Mouse (Mus musculus): ENCODE measurements around the gene B3gnt8. TPM values are rescaled to one million over a fixed set of nuclear protein-coding genes. Genes with fewer than 3 reads are reported as not detected.
"Not testable (repeated sequence)": the region's sequence is repeated elsewhere in the genome, so short reads cannot be mapped to it uniquely, and the experiment has no call there.

The B3gnt8 gene
- 0.43 and 0.58 TPM in 2 replicates for polyA plus RNA-seq (2014; fragmentation: Nextera tagmentation; extraction: Ambion mirVana)

DNA sequence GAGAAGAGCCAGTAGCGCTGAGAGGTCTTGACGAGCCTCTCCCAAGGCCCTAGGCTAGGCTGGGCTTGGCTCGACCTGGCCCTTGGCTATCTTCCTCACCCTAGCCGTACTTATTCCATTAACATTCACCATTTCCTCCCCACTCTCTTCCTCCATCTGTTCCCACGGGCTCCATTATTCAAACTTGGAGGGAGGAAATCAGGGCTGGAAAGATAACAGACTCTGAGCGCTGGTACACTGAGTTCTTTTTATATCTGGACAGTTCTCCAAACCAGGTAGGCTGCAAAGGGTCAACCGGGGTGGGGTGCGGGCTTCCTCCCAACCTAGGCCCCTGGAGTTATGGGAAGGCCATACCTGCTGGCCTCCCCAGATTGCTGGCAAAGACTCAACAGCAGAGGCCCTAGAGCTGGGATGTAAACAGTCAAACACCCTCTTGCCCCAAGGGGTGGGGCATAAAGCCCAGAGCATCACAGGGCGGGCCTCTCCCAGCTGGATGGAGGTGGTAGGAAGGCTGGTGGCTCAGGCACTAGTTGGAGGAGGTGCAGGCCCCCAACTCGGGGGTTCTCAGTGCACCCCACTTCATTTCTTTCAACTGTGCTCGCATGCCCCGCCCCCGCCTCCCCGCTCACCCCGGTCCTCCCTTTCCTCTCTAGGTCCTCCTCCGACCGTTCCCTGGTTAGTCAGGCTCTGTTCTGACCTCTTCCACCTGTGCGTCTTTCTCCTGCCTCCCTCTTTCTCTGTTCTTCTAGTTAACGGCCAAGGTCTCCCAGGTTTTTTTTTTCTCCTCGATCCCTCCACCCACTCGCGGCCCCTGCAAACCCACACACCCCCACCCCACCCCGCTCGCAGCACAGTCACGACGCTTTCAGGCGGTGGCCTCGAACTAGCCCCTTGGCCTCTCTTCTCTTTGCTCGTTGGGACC is at the start of gene B3gnt8:
Gene B3gnt8, plus strand, starts transcription at position 146 of the 922 bp plus-strand sequence.
- Histone ChIP-seq H3K36me3 (ENCODE audit: control insufficient read depth, insufficient read depth, low read length) (peaks cover 53% of the 10 kb centered on the region), H3K4me2 (ENCODE audit: low read length) (peak within 1 kb of the TSS; percentile 36), H3K9me3 (replicated peaks; ENCODE audit: control insufficient read depth, low read length) (no peaks in the 10 kb centered on the region), H3K27me3 (replicated peaks; ENCODE audit: control insufficient read depth, insufficient read depth, low read length) (no peaks in the 10 kb centered on the region), H3K4me3 (ENCODE audit: low read depth, low read length) (no peak within 1 kb of the TSS; the same call in 1 of the 2 replicates), H3K9ac (ENCODE audit: low read length) (peak within 1 kb of the TSS; percentile 25; the same call in 1 of the 2 replicates), H3K4me1 (ENCODE audit: control insufficient read depth, insufficient read depth, low read length) (no peaks in the 10 kb centered on the region; the same call in 1 of the 2 replicates), H3K27ac (ENCODE audit: low read depth, low read length) (no peak within 1 kb of the TSS)
- 20% methylated on average over 29 of the region's 29 CpGs for WGBS
- peak; percentile 27; the same call in 1 of the 2 replicates for ATAC-seq
- no peak for DNase-seq (ENCODE audit: low spot score)

GRCm38 (mm10) chr7:25576793-25577437 is 49.5 kb upstream of the B3gnt8 start:
- not testable (repeated sequence) for H3K4me2 ChIP-seq (ENCODE audit: low read length); DNase-seq (ENCODE audit: low spot score); H3K9me3 ChIP-seq (replicated peaks; ENCODE audit: control insufficient read depth, low read length); H3K4me1 ChIP-seq (ENCODE audit: control insufficient read depth, insufficient read depth, low read length); H3K27ac ChIP-seq (ENCODE audit: low read depth, low read length); H3K4me3 ChIP-seq (ENCODE audit: low read depth, low read length); ATAC-seq; H3K27me3 ChIP-seq (replicated peaks; ENCODE audit: control insufficient read depth, insufficient read depth, low read length); H3K36me3 ChIP-seq (ENCODE audit: control insufficient read depth, insufficient read depth, low read length); H3K9ac ChIP-seq (ENCODE audit: low read length)
- WGBS, result 79% methylated on average over 12 of the region's 14 CpGs

- no peaks in the 10 kb centered on the region for H3K27me3 ChIP-seq (replicated peaks; ENCODE audit: control insufficient read depth, insufficient read depth, low read length)
- no peak overlapping the region for H3K4me3 ChIP-seq (ENCODE audit: low read depth, low read length)
- H3K4me1 ChIP-seq (ENCODE audit: control insufficient read depth, insufficient read depth, low read length), result no peaks in the 10 kb centered on the region
- no peak overlapping the region for H3K27ac ChIP-seq (ENCODE audit: low read depth, low read length)
- H3K9ac ChIP-seq (ENCODE audit: low read length), result no peak overlapping the region
- H3K4me2 ChIP-seq (ENCODE audit: low read length), result no peak overlapping the region
- ATAC-seq (no peak), DNase-seq (ENCODE audit: low spot score) (no peak)
- WGBS, result 88% methylated on average over 10 of the region's 10 CpGs
- H3K36me3 ChIP-seq (ENCODE audit: control insufficient read depth, insufficient read depth, low read length), result no peaks in the 10 kb centered on the region
- H3K9me3 ChIP-seq (replicated peaks; ENCODE audit: control insufficient read depth, low read length), result no peaks in the 10 kb centered on the region
Observed at GRCm38 (mm10) chr7:25579441-25579840, 47.0 kb upstream of the B3gnt8 start.

DNA sequence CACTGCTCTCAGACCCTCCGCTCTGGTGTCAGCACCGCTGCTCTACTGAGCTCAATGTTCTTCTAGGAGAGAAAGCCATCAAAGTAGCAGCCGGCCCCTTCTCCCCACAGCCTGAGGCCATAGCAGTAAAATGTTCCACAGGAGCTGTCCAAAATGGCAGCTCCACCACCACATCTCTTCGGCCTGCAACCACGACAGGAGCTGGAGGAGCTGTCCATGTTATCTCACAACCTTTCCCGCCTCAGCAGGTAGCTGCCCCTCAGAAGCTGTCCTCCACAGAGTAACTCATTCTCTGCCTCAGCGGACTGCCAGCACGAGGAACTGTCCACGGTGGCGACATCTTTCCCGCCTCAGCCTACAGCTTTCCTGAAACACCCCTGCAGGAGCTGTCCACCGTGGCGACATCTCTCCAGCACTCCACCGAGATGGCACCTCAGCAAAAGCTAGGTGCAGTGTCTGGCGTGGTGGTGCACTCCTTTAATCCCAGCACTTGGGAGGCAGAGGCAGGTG is 44.1 kb upstream of the B3gnt8 start:
- DNase-seq (ENCODE audit: low spot score) (no peak), ATAC-seq (no peak)
- H3K9ac ChIP-seq (ENCODE audit: low read length), result no peak overlapping the region
- H3K9me3 ChIP-seq (replicated peaks; ENCODE audit: control insufficient read depth, low read length), result no peaks in the 10 kb centered on the region
- no peak overlapping the region for H3K4me3 ChIP-seq (ENCODE audit: low read depth, low read length)
- no peaks in the 10 kb centered on the region for H3K4me1 ChIP-seq (ENCODE audit: control insufficient read depth, insufficient read depth, low read length)
- H3K4me2 ChIP-seq (ENCODE audit: low read length), result no peak overlapping the region
- no peaks in the 10 kb centered on the region for H3K27me3 ChIP-seq (replicated peaks; ENCODE audit: control insufficient read depth, insufficient read depth, low read length)
- H3K36me3 ChIP-seq (ENCODE audit: control insufficient read depth, insufficient read depth, low read length), result no peaks in the 10 kb centered on the region
- H3K27ac ChIP-seq (ENCODE audit: low read depth, low read length), result no peak overlapping the region
- 90% methylated on average over 15 of the region's 15 CpGs for WGBS

- DNase-seq (ENCODE audit: low spot score) (no peak), ATAC-seq (no peak)
- Histone ChIP-seq H3K4me2 (ENCODE audit: low read length) (no peak overlapping the region), H3K9ac (ENCODE audit: low read length) (no peak overlapping the region), H3K4me1 (ENCODE audit: control insufficient read depth, insufficient read depth, low read length) (no peaks in the 10 kb centered on the region), H3K36me3 (ENCODE audit: control insufficient read depth, insufficient read depth, low read length) (no peaks in the 10 kb centered on the region), H3K27me3 (replicated peaks; ENCODE audit: control insufficient read depth, insufficient read depth, low read length) (no peaks in the 10 kb centered on the region), H3K9me3 (replicated peaks; ENCODE audit: control insufficient read depth, low read length) (no peaks in the 10 kb centered on the region), H3K27ac (ENCODE audit: low read depth, low read length) (no peak overlapping the region), H3K4me3 (ENCODE audit: low read depth, low read length) (no peak overlapping the region)
- WGBS, result 84% methylated on average over 5 of the region's 5 CpGs
Observed at GRCm38 (mm10) chr7:25584651-25585050, 41.8 kb upstream of the B3gnt8 start.

- no peaks in the 10 kb centered on the region for H3K27me3 ChIP-seq (replicated peaks; ENCODE audit: control insufficient read depth, insufficient read depth, low read length)
- H3K4me1 ChIP-seq (ENCODE audit: control insufficient read depth, insufficient read depth, low read length), result no peaks in the 10 kb centered on the region
- H3K9ac ChIP-seq (ENCODE audit: low read length), result no peak overlapping the region
- DNase-seq (ENCODE audit: low spot score), result no peak
- WGBS, result 83% methylated on average over 9 of the region's 9 CpGs
- H3K27ac ChIP-seq (ENCODE audit: low read depth, low read length), result no peak overlapping the region
- H3K36me3 ChIP-seq (ENCODE audit: control insufficient read depth, insufficient read depth, low read length), result no peaks in the 10 kb centered on the region
- no peak overlapping the region for H3K4me3 ChIP-seq (ENCODE audit: low read depth, low read length)
- H3K9me3 ChIP-seq (replicated peaks; ENCODE audit: control insufficient read depth, low read length), result no peaks in the 10 kb centered on the region
- ATAC-seq, result no peak
- no peak overlapping the region for H3K4me2 ChIP-seq (ENCODE audit: low read length)
Observed at GRCm38 (mm10) chr7:25585351-25586204, 40.9 kb upstream of the B3gnt8 start.

DNA sequence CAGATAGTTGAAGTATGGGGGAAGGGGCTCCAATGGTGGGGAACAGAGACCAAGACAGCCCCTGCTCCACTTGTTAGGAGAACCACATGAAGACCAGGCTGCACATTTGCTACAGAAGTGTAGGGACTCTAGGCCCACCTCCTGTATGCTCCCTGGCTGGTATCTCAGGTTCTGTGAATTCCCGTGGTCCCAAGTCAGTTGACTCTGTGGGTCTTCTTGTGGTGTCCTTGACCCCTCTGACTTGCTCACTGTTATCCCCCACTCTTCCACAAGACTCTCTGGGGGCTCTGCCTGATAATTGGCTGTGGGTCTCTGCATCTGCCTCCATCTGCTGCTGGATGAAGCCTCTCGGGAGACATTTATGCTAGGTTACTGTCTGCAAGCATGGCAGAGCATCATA is 35.2 kb upstream of the B3gnt8 start:
- no peaks in the 10 kb centered on the region for H3K4me1 ChIP-seq (ENCODE audit: control insufficient read depth, insufficient read depth, low read length)
- no peak overlapping the region for H3K4me2 ChIP-seq (ENCODE audit: low read length)
- no peak for DNase-seq (ENCODE audit: low spot score)
- H3K27me3 ChIP-seq (replicated peaks; ENCODE audit: control insufficient read depth, insufficient read depth, low read length), result no peaks in the 10 kb centered on the region
- H3K9ac ChIP-seq (ENCODE audit: low read length), result no peak overlapping the region
- no peak overlapping the region for H3K27ac ChIP-seq (ENCODE audit: low read depth, low read length)
- no peak overlapping the region for H3K4me3 ChIP-seq (ENCODE audit: low read depth, low read length)
- no peaks in the 10 kb centered on the region for H3K9me3 ChIP-seq (replicated peaks; ENCODE audit: control insufficient read depth, low read length)
- no peaks in the 10 kb centered on the region for H3K36me3 ChIP-seq (ENCODE audit: control insufficient read depth, insufficient read depth, low read length)
- no peak for ATAC-seq
- 94% methylated on average over 2 of the region's 2 CpGs for WGBS

GRCm38 (mm10) chr7:25593859-25594258 is 32.6 kb upstream of the B3gnt8 start:
- DNase-seq (ENCODE audit: low spot score), result no peak
- H3K9me3 ChIP-seq (replicated peaks; ENCODE audit: control insufficient read depth, low read length), result no peaks in the 10 kb centered on the region
- 84% methylated on average over 3 of the region's 3 CpGs for WGBS
- H3K4me1 ChIP-seq (ENCODE audit: control insufficient read depth, insufficient read depth, low read length), result no peaks in the 10 kb centered on the region
- no peak overlapping the region for H3K9ac ChIP-seq (ENCODE audit: low read length)
- H3K27me3 ChIP-seq (replicated peaks; ENCODE audit: control insufficient read depth, insufficient read depth, low read length), result no peaks in the 10 kb centered on the region
- no peak overlapping the region for H3K4me2 ChIP-seq (ENCODE audit: low read length)
- H3K27ac ChIP-seq (ENCODE audit: low read depth, low read length), result no peak overlapping the region
- no peaks in the 10 kb centered on the region for H3K36me3 ChIP-seq (ENCODE audit: control insufficient read depth, insufficient read depth, low read length)
- H3K4me3 ChIP-seq (ENCODE audit: low read depth, low read length), result no peak overlapping the region
- ATAC-seq, result no peak
